Mouse (Mus musculus) kidney, postnatal 4 days (tissue): ENCODE data around the gene Neu3.
"Not testable (repeated sequence)": the region's sequence is repeated elsewhere in the genome, so short reads cannot be mapped to it uniquely, and the experiment has no call there.

Experiments
- DNase-seq, 2 experiments: peaks; one replicate each; pipeline ENCODE4 v3.0.0; 2021; ENCODE audit warnings: mixed read lengths in 2 of 2

The Neu3 gene

GRCm38 (mm10) chr7:99833846-99834222 is 5.6 kb upstream of the Neu3 start:
- DNase-seq: no peak

GRCm38 (mm10) chr7:99833115-99833845 is 5.1 kb upstream of the Neu3 start:
- no peak for DNase-seq

GRCm38 (mm10) chr7:99826096-99826495 is 2.1 kb downstream of the Neu3 start:
- no peak for DNase-seq

DNA sequence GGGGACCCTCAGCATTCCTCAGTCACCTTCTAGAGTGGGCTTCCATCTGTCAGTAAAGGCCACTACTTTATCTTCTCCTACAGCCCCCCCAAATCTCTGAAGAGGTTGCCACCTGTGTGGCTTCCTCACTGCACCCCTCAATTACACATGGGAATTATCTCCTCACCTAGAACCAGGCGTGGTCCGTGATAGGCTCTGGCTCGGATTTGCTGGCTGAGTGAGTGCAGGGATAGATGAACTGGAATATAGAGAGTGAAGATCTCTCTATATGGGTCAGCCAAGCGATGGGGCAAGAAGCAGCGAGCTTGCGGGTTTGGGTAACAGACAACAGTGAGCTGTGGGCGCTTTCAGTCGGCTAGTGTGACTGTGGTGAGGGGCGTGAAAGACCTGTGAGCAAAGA is 2.7 kb downstream of the Neu3 start:
- DNase-seq: no peak

DNA sequence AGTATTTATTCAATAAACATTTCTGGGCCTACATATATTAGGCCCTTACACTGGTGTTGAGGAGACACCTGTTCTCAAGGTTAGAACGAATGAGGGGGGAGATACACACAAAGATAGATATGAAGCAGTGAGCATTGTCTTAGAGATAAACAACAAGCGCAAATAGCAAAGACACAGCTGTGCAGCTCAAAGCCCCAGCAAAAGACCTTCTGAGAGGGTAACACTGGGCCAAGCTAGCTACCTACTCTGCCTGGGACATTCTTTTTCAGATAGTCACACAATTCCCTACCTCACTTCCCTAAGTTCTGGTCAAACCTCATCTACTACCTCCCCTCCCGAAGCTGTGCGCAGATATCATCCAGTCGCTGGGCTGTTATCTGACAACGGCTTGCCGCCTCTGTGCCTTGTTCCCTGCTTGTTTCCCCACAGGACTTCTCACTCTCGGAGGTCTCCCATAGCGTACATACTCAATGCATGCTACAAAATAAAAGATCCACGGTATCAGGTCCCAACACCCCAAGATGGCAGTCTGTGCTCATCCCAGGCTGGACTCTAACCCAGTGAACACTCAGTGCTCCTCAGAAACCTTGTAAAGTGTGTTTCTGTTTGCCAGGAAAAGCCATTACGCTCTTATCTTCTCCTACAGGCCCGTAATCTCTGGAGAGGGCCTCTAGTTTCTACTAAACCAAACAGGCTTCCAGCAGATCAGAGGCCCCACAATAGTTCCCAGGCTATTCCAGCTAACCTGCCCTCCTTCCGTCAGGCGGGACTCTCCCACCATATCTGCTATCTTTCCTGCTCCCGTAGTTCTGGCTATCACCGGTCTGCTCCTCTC is 3.4 kb downstream of the Neu3 start:
- DNase-seq: no peak

GRCm38 (mm10) chr7:99823045-99823663 is 5.1 kb downstream of the Neu3 start:
- no peak for DNase-seq

DNA sequence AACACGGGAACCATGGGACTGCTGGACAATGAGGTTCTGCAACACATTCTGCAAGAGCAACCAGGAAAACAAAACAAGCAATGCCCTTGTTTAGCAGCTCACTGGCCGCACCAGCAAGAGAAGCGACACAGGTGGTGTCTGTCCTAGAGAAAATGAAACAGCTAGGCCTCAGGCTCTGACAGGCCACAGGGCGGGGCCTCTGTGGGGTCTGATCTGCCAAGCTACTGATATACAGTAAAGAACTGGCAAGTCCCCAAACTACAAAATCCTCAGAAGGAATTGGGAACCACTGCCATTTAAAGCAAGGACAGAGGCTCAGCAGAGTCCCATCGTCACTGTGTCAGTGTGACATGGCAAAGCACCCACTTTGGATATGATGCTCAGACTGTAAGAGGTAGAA is 5.8 kb downstream of the Neu3 start:
- peak; percentile 43 to 64 for DNase-seq

- no peak for DNase-seq
Measured at GRCm38 (mm10) chr7:99821953-99822352, 6.3 kb downstream of the Neu3 start.

DNA sequence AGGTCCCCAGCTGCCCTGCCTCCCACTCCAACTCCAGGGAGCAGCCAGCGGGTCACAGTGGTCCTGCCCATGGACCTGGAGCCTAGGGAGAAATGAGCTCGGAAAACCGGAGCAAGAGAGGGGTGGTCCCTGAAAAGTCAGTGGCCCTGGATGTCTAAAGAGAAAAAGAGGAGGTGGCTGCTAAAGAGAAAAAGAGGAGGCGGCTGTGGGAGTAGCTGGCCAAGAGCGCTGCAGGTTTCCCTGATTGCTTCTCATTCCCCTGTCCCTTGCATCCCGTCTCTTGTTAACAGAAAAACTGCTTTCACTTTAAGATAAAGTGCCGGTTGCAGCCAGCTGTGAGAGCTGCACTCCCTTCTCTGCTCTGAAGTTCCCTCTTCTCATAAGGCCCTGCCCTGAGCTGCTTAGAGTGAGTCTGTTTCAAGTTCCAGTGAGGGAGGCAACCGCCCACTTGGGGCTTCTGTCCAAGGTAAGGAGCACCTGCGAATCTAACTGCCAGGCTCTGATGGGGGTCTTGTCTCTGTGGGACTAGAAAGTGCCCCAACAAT is 10.0 kb downstream of the Neu3 start:
- DNase-seq: peak; percentile 38 to 53

DNA sequence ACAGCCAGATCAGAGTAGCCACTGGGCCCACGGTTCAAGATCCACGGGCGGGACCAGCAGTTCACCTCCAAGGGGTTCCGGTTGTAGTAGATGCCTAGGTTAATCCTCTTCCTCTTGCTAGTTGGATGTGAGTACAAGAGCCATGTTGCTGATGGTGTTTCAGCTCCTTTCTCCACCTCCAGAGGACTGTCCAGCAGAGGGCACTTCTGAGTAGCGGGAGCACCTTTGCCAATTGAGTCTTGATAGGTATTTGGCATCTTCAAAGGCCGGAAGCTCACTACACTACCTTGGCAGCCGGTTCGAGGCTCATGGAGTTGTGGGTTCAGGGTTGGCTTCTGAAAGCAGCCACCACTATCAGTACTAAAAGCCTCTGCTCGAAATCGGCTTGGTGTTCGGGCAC is 14.8 kb downstream of the Neu3 start:
- DNase-seq: peak; percentile 59 to 62

DNA sequence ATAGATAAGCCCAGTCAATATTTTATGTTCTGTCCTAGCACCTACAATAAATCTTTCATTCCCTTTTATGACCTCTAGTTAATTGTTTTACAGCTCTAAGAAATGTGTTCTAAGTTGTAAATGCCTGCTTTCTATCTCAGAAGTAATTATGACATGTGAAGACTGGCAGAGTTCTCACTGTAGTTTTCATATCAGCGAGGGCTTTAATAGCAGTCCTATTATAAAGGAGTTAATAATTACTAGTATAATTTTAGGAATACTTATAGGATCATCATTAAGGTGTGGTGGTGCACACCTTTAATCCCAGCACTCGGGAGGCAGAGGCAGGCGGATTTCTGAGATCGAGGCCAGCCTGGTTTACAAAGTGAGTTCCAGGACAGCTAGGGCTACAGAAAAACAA is 16.6 kb downstream of the Neu3 start:
- DNase-seq: no peak

- no peak for DNase-seq
Measured at GRCm38 (mm10) chr7:99810814-99811213, 17.4 kb downstream of the Neu3 start.

DNA sequence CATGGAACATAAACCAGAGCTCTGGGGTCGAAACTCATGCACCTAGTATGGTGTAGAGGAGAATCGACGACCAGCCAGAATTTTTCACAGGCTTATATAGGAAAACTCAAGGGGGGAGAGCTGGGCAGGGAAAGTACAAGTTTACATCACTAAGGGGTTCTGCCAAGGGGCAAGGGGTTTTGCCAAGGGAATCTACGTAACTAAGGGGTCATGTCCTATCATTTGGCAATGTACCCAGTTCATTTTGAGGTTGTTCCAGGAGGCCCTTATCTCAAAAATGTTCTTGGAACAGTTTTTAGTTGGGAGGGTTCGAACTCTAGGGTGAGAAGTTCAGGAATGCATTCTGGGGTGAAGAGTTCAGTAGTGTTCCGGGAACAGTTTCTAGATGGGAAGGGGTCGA is 21.2 kb downstream of the Neu3 start:
- not testable (repeated sequence) for DNase-seq

GRCm38 (mm10) chr7:99805340-99805739 is 22.9 kb downstream of the Neu3 start:
- no peak for DNase-seq

GRCm38 (mm10) chr7:99804033-99804432 is 24.2 kb downstream of the Neu3 start:
- not testable (repeated sequence) for DNase-seq

DNA sequence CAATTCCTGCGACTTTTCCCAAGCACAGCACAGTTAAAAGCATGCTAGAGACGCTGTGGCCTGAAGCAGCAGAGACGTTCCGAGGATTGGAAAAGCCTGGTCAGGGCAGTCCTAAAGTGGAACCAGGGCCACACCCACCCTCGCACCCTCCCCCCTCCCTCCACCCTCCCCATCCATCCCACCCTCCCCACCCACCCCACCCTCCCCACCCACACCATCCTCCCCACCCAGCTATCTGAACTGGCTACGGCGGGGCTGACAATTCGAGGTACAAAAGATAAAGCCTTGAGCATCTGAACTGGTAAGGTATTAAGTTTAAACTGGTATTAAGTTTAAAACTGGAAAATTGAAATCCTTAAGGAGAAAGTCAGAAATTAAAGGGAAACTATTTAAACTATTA is 24.7 kb downstream of the Neu3 start:
- DNase-seq: no peak

DNA sequence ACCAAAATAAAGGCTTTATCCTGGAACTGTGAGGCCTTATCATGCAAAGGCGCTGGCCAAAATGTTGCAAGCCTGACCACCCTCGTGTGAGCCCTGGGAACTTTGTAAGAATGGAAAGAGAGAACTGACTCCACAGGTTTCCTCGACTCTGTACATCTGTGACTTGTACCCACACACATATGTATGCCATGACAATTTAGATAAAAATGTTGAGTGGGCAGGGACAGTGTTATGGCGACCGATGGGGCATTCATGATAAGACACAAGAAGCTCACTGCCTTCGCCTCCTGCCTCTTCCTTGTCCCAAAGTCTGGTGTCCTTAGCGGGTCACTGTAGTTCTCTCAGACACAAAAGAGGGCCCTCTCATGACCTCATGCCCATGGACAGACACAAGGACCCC is 29.1 kb downstream of the Neu3 start:
- no peak for DNase-seq

GRCm38 (mm10) chr7:99797911-99798647 is 30.1 kb downstream of the Neu3 start:
- DNase-seq: peak; percentile 42 to 59

- DNase-seq: no peak
Measured at GRCm38 (mm10) chr7:99797261-99797660, 31.0 kb downstream of the Neu3 start.

- no peak for DNase-seq
Measured at GRCm38 (mm10) chr7:99796471-99796870, 31.7 kb downstream of the Neu3 start.

DNA sequence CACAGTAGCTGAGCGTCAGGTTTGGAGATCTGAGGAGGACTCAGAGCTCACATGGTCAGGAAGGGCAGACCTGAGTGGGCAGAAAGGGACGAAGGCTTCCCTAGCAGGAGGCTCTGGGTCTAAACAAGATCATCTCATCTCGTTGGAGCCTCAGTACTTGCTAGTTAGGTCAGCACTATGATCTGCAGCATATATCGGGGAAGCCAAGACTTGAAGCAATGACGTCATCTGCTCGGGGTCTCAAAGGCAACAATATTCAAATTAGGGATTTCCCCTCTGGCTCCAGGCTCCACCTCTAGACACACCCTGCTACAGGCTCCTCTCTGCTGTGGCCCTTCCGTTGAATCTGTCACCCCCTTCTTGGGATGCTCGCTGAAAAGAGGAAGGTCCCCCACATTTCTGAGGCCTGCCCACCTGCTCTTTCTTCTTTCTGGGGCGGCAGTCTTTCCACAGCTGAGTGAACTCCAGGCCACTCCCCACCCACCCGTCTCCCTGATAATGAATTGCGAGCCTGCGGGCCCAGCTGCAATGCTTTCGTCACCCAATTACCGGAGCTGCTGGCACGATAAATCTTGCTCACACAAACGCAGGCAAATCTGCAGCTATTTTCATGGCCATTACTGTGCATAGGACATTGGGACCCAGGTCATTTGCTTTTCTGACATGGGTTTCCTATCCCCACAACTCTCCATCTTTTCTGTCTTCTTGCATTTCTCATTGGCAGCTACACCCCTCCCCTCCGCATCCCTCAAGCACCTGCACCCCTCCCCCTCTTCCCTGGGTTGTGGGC is 32.8 kb downstream of the Neu3 start:
- peak; percentile 43 to 58 for DNase-seq

DNA sequence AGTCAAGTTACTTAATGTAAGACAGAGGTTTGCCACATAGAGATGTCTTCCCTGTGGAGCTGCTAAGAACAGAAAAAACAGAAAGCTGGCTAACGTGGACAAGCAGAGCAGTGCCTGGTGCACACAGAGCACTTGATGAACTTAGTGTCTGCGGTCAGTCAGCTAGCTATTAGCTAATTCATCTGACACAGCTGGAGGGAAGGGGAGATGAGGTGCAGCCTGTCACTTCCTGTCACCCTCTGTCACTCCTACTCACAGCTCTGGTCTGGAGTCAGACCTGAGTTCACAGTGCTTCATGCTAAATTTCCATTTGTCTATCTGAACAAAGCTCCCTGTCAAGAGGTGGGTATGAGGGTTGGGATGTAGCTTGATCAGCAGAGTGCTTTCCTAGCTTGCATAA is 34.1 kb downstream of the Neu3 start:
- no peak for DNase-seq
